Mouse (Mus musculus): ENCODE data around the gene Fbh1.

GRCm38 (mm10) chr2:11767161-11767545 lies 10.2 kb downstream of the Fbh1 start:
- TF ChIP-seq EP300 (IDR thresholded peaks at IDR 0.05; ENCODE audit: low read depth): no peak
- TF ChIP-seq CTCF (IDR thresholded peaks at IDR 0.05; ENCODE audit: low read depth): no peak
